Mouse (Mus musculus) forelimb bud, embryonic 11.5 days (tissue): ENCODE results near the gene C1qtnf4.

Experiments
- DNase-seq: peaks from one replicate; pipeline ENCODE4 v3.0.0-alpha.2; 2012; ENCODE audit warnings: low read depth, low spot score

C1qtnf4 gene

DNA sequence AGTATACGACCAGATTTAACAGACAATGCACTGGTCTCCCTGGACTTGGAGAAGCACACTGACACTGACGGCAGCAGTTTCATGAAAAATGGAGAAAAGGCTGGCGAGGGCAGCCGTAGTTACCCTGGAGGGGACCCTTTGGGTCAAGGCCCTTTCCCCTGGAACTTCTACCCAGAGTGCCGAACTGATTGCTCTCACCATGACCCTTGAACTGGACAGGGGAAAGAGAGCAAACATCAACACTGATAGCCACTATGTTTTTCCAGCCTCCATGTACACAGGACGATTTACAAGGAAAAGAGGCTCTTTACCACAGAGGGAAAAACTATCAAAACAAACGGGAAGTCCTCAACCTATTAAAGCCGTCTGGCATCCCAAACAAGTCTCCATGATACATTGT, 46.2 kb downstream of the C1qtnf4 start:
- no peak for DNase-seq

DNA sequence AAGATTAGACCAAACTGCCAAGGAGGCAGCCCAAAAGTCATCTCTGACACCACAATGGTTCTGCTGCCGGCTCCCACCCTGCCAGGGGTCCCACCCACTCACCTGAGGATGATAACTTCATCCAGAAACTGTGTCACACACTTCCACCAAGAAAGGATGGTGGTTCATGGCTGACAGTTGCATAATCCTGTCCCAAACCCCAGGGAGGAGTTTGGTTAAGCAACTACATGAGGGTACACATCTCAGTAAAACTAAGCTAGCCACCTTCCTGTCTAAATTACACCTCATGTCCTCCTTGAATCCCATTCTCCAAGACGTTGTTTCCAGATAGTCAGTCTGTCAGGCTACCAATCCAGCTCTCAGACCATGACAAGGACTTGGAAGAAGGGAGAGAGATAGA, 46.6 kb downstream of the C1qtnf4 start:
- DNase-seq: no peak

DNA sequence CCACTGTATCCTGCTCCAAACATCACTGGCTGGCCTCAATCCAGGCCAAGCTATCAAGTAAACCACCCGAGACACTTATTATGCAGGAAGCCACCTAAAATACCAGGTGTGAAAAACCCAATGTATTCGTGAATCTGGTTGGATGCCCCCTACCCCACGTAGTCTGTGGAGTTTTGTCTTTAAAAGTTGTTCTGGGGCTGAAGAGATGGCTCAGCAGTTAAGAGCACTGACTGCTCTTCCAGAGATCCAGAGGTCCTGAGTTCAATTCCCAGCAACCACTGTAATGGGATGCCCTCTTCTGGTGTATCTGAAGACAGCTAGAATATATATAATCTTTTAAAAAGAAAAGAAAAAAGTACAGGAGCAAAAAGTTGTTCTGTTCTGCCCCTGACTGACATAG, 52.7 kb downstream of the C1qtnf4 start:
- DNase-seq: no peak

DNA sequence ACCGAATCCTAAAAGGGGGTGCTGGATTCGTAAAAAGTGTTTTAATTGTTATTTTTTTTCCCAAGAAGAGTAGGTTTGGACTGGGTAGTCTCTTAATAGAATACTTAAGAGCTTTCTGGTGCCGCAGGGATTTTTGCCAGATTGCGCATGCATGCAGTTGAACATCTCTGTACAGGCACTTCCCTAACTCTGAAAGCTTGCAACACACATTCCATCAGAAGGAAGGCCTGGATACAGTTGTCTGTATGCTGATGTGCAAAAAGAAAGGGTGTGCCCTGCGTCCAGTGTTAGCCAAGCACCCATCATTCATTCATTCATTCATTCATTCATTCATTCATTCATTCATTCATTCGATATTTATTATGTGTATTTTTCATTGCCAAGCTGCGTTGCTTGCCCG, 54.1 kb downstream of the C1qtnf4 start:
- DNase-seq: no peak
